8 mouse cellular contexts compared by ENCODE assay signal in the genomic region with DNA sequence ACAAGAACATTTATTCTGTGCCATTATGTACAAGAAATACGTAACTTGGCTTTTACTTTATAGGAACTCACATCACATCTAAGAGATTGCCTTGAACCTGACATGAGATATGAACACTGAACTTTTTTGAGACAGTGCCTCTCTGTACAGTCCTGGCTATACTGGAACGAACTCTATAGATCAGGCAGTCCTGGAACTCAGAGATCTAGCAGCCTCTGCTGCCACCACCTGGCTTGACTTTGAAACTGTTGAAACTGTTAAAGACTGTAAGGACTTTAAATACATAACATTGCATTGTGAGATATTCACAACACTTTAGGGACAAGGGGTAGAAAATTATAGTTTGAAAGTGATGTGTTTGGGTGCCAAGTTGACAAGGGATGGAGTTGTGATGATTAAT. TPM values are rescaled to one million over a fixed set of nuclear protein-coding genes. Genes with fewer than 3 reads are reported as not detected.
DNase-seq lines count a peak whose midpoint lies in the region; ATAC-seq lines count a peak whose summit lies in the region.

No protein-coding gene starts in this region.

- H3K4me2 ChIP-seq in intestine, embryonic 15.5 days (replicated peaks): no peak overlapping the region

- 66% methylated on average over 2 of the region's 2 CpGs for WGBS in intestine, embryonic 15.5 days

- H3K27me3 ChIP-seq in intestine, embryonic 15.5 days (replicated peaks): no peaks in the 10 kb centered on the region

- H3K4me3 ChIP-seq in intestine, embryonic 15.5 days (replicated peaks): no peak overlapping the region

- H3K27ac ChIP-seq in intestine, embryonic 15.5 days: no peak overlapping the region

- H3K36me3 ChIP-seq in intestine, embryonic 15.5 days: no peaks in the 10 kb centered on the region

- H3K4me1 ChIP-seq in intestine, embryonic 15.5 days (replicated peaks): no peaks in the 10 kb centered on the region

- H3K9ac ChIP-seq in intestine, embryonic 15.5 days: no peak overlapping the region

- ATAC-seq in intestine, embryonic 15.5 days: peak; percentile 34; the same call in 1 of the 2 replicates
- ATAC-seq in megakaryocyte progenitor cell, adult 5-6 weeks (replicated peaks; ENCODE audit: poor library complexity): peak; percentile 88

- H3K9me3 ChIP-seq in intestine, embryonic 15.5 days: no peaks in the 10 kb centered on the region

- peak; percentile 6 for DNase-seq in gastrocnemius, postnatal 25 days
- no peak for DNase-seq in gastrocnemius, postnatal 10 days
- DNase-seq in right cerebral cortex, adult 18-20 months: peak; percentile 4
- DNase-seq in right cerebral cortex, postnatal 36 days (ENCODE audit: low spot score in 2 of 2): no peak
- DNase-seq in c-Kit-negative CD71-positive TER-119-positive erythroid progenitor cells, embryonic 14.5 days (ENCODE audit: low read depth, low spot score): peak; percentile 63
- peak; percentile 16 to 27 for DNase-seq in thymus, postnatal 36 days

RNA-seq across cellular contexts. Expression of gene Kantr, which starts 19.4 kb away (rescaled TPM):
- 1 to 10 TPM in 1 of 2 experiments, under 1 TPM in 1; 0.72 to 1.3 TPM for total RNA-seq in gastrocnemius, postnatal 25 days (2021)
- 1 to 10 TPM; 2.7 to 4.3 TPM for total RNA-seq in gastrocnemius, postnatal 10 days (2021)
- 12.9 and 14.4 TPM in 2 replicates for polyA plus RNA-seq in intestine, embryonic 15.5 days (2015; fragmentation: Nextera tagmentation; extraction: Ambion mirVana)
- total RNA-seq in megakaryocyte progenitor cell, adult 5-6 weeks (2015): 14.4 and 24.0 TPM in 2 replicates
- 6.2 and 6.4 TPM in 2 replicates for total RNA-seq in megakaryocyte progenitor cell, adult 5-6 weeks (2017)

RNA-seq across cellular contexts. Expression of gene Tspyl2, which starts 34.3 kb away (rescaled TPM):
- 1 to 10 TPM; 8.2 to 9.3 TPM for total RNA-seq in gastrocnemius, postnatal 25 days (2021)
- 10 to 100 TPM; 12.3 to 17.8 TPM for total RNA-seq in gastrocnemius, postnatal 10 days (2021)
- polyA plus RNA-seq in intestine, embryonic 15.5 days (2015; fragmentation: Nextera tagmentation; extraction: Ambion mirVana): 23.4 and 24.2 TPM in 2 replicates
- total RNA-seq in megakaryocyte progenitor cell, adult 5-6 weeks (2015): 10.6 and 16.6 TPM in 2 replicates
- 20.2 and 29.4 TPM in 2 replicates for total RNA-seq in megakaryocyte progenitor cell, adult 5-6 weeks (2017)

Comparison
In these comparisons a context has a peak if more than half of its experiments do, and no peak if none do; other contexts are left out.
1. DNase-seq: peak in gastrocnemius, postnatal 25 days (single experiment), right cerebral cortex, adult 18-20 months (single experiment), c-Kit-negative CD71-positive TER-119-positive erythroid progenitor cells, embryonic 14.5 days (single experiment) and thymus, postnatal 36 days (2 of 2); none in gastrocnemius, postnatal 10 days (single experiment) and right cerebral cortex, postnatal 36 days (0 of 2).